Mouse (Mus musculus) B cell, adult 67 days (primary cell): ENCODE results near the gene Rai2. TPM values are rescaled to one million over a fixed set of nuclear protein-coding genes. Genes with fewer than 3 reads are reported as not detected.

Source experiments
- total RNA-seq, 2 experiments: library from RNA; stranded (reverse); gene quantifications; 4 replicates each; pipeline ENCODE4 v1.2.4; 2023

Gene Rai2
- not detected for total RNA-seq

DNA sequence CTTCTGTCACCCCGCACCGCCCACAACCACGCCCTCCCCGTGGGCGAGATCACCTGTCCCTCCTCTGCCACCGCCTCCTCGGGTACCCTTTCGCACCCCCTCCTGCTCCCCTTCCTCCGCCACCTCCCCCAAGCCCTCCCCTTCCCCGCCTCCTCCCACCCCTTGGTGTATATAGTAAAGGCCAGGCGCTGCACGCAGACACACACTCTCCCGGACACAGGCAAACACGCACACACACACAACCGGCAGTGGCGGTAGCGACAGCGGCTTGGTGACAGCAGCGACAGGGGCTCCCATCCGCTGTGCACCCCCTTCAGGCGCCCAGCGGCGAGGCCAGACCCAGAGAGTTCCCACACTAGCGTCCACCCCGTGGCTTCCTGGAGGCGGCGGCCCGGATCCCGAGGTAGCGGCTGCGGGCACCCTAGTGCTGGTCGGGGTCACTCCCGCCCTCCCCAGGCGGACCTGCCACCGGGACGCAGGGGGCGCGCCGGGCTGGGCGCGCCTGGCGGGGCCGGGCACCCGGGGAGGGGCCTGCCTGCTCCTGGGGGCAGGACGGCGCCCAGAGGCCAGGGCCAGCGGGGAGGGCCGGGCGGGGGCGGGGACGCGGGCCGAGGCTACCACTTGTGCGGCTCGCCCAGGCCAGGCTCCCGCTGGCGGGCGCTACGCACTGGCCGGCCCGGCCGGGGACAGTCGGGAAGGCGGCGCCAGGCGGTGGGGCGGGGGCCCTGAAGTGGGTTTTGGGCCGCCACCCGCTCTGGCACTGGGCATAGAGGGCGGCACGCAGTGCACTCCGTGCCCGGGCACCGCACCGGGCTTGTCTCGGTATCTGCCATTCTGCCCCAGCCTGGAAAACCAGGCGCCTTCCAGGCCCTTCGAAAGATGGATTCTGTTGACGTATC, at the start of gene Rai2:
Gene Rai2, plus strand, starts transcription at position 205 of the 899 bp plus-strand sequence.

